Mouse (Mus musculus): Measurements from ENCODE around the gene Rpl10a.

- TF ChIP-seq CTCF (IDR thresholded peaks at IDR 0.05; ENCODE audit: low read depth, low read length) = no peak
- no peak for TF ChIP-seq POLR2A (IDR thresholded peaks at IDR 0.05; ENCODE audit: borderline replicate concordance, low read depth, low read length)
Measured at GRCm38 (mm10) chr17:28323786-28324185, 4.5 kb upstream of the Rpl10a start.
